Mouse (Mus musculus): ENCODE measurements around the gene Tubg2. TPM values are rescaled to one million over a fixed set of nuclear protein-coding genes. Genes with fewer than 3 reads are reported as not detected.
A peak's percentile ranks its signal among the peaks of the same experiment; 100 is the strongest.

Tubg2 gene
- polyA plus RNA-seq, 1 experiment from 2014 or later: 1.8 TPM

GRCm38 (mm10) chr11:101131701-101132100 is 24.0 kb upstream of the Tubg2 start:
- H3K27ac ChIP-seq (ENCODE audit: low read depth, low read length): no peak overlapping the region
- no peak overlapping the region for H3K4me3 ChIP-seq (ENCODE audit: low read depth, low read length)
- H3K4me2 ChIP-seq: no peak overlapping the region
- whole genome bisulfite sequencing: 86% methylated on average over 6 of the region's 6 CpGs
- no peaks in the 10 kb centered on the region for H3K9me3 ChIP-seq (ENCODE audit: control insufficient read depth, low read length)
- no peak overlapping the region for H3K9ac ChIP-seq (ENCODE audit: low read depth, low read length)
- H3K36me3 ChIP-seq (ENCODE audit: control insufficient read depth, insufficient read depth, low read length): peaks cover 5% of the 10 kb centered on the region
- no peak for ATAC-seq (replicated peaks; ENCODE audit: low FRiP score)
- no peak for DNase-seq (ENCODE audit: low spot score)
- H3K27me3 ChIP-seq (replicated peaks; ENCODE audit: control insufficient read depth, insufficient read depth, low read length): no peaks in the 10 kb centered on the region
- H3K4me1 ChIP-seq (replicated peaks; ENCODE audit: control insufficient read depth, insufficient read depth, low read length): peaks cover 8% of the 10 kb centered on the region

GRCm38 (mm10) chr11:101133037-101133436 is 22.7 kb upstream of the Tubg2 start:
- DNase-seq (ENCODE audit: low spot score) (no peak), ATAC-seq (replicated peaks; ENCODE audit: low FRiP score) (no peak)
- H3K27ac ChIP-seq (ENCODE audit: low read depth, low read length): no peak overlapping the region
- no peak overlapping the region for H3K4me2 ChIP-seq
- no peaks in the 10 kb centered on the region for H3K36me3 ChIP-seq (ENCODE audit: control insufficient read depth, insufficient read depth, low read length)
- no peak overlapping the region for H3K4me3 ChIP-seq (ENCODE audit: low read depth, low read length)
- 37% methylated on average over 12 of the region's 12 CpGs for WGBS
- no peaks in the 10 kb centered on the region for H3K27me3 ChIP-seq (replicated peaks; ENCODE audit: control insufficient read depth, insufficient read depth, low read length)
- no peak overlapping the region for H3K9ac ChIP-seq (ENCODE audit: low read depth, low read length)
- no peaks in the 10 kb centered on the region for H3K9me3 ChIP-seq (ENCODE audit: control insufficient read depth, low read length)
- peaks cover 8% of the 10 kb centered on the region for H3K4me1 ChIP-seq (replicated peaks; ENCODE audit: control insufficient read depth, insufficient read depth, low read length)

GRCm38 (mm10) chr11:101134217-101134865 is 21.4 kb upstream of the Tubg2 start:
- DNase-seq (ENCODE audit: low spot score) (no peak), ATAC-seq (replicated peaks; ENCODE audit: low FRiP score) (no peak)
- H3K9ac ChIP-seq (ENCODE audit: low read depth, low read length): no peak overlapping the region
- H3K9me3 ChIP-seq (ENCODE audit: control insufficient read depth, low read length): no peaks in the 10 kb centered on the region
- no peaks in the 10 kb centered on the region for H3K36me3 ChIP-seq (ENCODE audit: control insufficient read depth, insufficient read depth, low read length)
- no peak overlapping the region for H3K27ac ChIP-seq (ENCODE audit: low read depth, low read length)
- H3K4me2 ChIP-seq: no peak overlapping the region
- WGBS: 79% methylated on average over 13 of the region's 13 CpGs
- peaks cover 8% of the 10 kb centered on the region for H3K4me1 ChIP-seq (replicated peaks; ENCODE audit: control insufficient read depth, insufficient read depth, low read length)
- no peak overlapping the region for H3K4me3 ChIP-seq (ENCODE audit: low read depth, low read length)
- H3K27me3 ChIP-seq (replicated peaks; ENCODE audit: control insufficient read depth, insufficient read depth, low read length): peaks cover 8% of the 10 kb centered on the region

- 78% methylated on average over 7 of the region's 7 CpGs for WGBS
- no peak overlapping the region for H3K4me3 ChIP-seq (ENCODE audit: low read depth, low read length)
- no peak overlapping the region for H3K9ac ChIP-seq (ENCODE audit: low read depth, low read length)
- no peak overlapping the region for H3K27ac ChIP-seq (ENCODE audit: low read depth, low read length)
- H3K36me3 ChIP-seq (ENCODE audit: control insufficient read depth, insufficient read depth, low read length): no peaks in the 10 kb centered on the region
- DNase-seq (ENCODE audit: low spot score): no peak
- peaks cover 33% of the 10 kb centered on the region for H3K27me3 ChIP-seq (replicated peaks; ENCODE audit: control insufficient read depth, insufficient read depth, low read length)
- H3K9me3 ChIP-seq (ENCODE audit: control insufficient read depth, low read length): no peaks in the 10 kb centered on the region
- no peak for ATAC-seq (replicated peaks; ENCODE audit: low FRiP score)
- H3K4me1 ChIP-seq (replicated peaks; ENCODE audit: control insufficient read depth, insufficient read depth, low read length): no peaks in the 10 kb centered on the region; the same call in 1 of the 2 replicates
- no peak overlapping the region for H3K4me2 ChIP-seq
Measured at GRCm38 (mm10) chr11:101137000-101137399, 18.7 kb upstream of the Tubg2 start.

GRCm38 (mm10) chr11:101138536-101139181 is 17.0 kb upstream of the Tubg2 start:
- no peaks in the 10 kb centered on the region for H3K36me3 ChIP-seq (ENCODE audit: control insufficient read depth, insufficient read depth, low read length)
- peaks cover 2% of the 10 kb centered on the region; the same call in 1 of the 2 replicates for H3K4me1 ChIP-seq (replicated peaks; ENCODE audit: control insufficient read depth, insufficient read depth, low read length)
- no peak overlapping the region for H3K27ac ChIP-seq (ENCODE audit: low read depth, low read length)
- H3K4me2 ChIP-seq: peak overlapping the region; percentile 45
- DNase-seq (ENCODE audit: low spot score) (no peak), ATAC-seq (replicated peaks; ENCODE audit: low FRiP score) (no peak)
- H3K9ac ChIP-seq (ENCODE audit: low read depth, low read length): no peak overlapping the region
- WGBS: 25% methylated on average over 15 of the region's 15 CpGs
- peaks cover 39% of the 10 kb centered on the region for H3K27me3 ChIP-seq (replicated peaks; ENCODE audit: control insufficient read depth, insufficient read depth, low read length)
- H3K9me3 ChIP-seq (ENCODE audit: control insufficient read depth, low read length): no peaks in the 10 kb centered on the region
- H3K4me3 ChIP-seq (ENCODE audit: low read depth, low read length): 0 out of 2 replicates have a peak overlapping the region, but pooled peaks have one; percentile 10

GRCm38 (mm10) chr11:101140164-101140819 is 15.4 kb upstream of the Tubg2 start:
- H3K4me3 ChIP-seq (ENCODE audit: low read depth, low read length): peak overlapping the region; percentile 20; the same call in 1 of the 2 replicates
- DNase-seq (ENCODE audit: low spot score) (no peak), ATAC-seq (replicated peaks; ENCODE audit: low FRiP score) (no peak)
- WGBS: 33% methylated on average over 27 of the region's 27 CpGs
- H3K27me3 ChIP-seq (replicated peaks; ENCODE audit: control insufficient read depth, insufficient read depth, low read length): peaks cover 40% of the 10 kb centered on the region
- H3K9ac ChIP-seq (ENCODE audit: low read depth, low read length): no peak overlapping the region
- H3K4me2 ChIP-seq: peak overlapping the region; percentile 64
- H3K9me3 ChIP-seq (ENCODE audit: control insufficient read depth, low read length): no peaks in the 10 kb centered on the region
- H3K4me1 ChIP-seq (replicated peaks; ENCODE audit: control insufficient read depth, insufficient read depth, low read length): peaks cover 2% of the 10 kb centered on the region; the same call in 1 of the 2 replicates
- H3K27ac ChIP-seq (ENCODE audit: low read depth, low read length): no peak overlapping the region
- H3K36me3 ChIP-seq (ENCODE audit: control insufficient read depth, insufficient read depth, low read length): no peaks in the 10 kb centered on the region

- peaks cover 2% of the 10 kb centered on the region; the same call in 1 of the 2 replicates for H3K4me1 ChIP-seq (replicated peaks; ENCODE audit: control insufficient read depth, insufficient read depth, low read length)
- H3K4me3 ChIP-seq (ENCODE audit: low read depth, low read length): no peak overlapping the region
- DNase-seq (ENCODE audit: low spot score) (no peak), ATAC-seq (replicated peaks; ENCODE audit: low FRiP score) (no peak)
- no peak overlapping the region for H3K9ac ChIP-seq (ENCODE audit: low read depth, low read length)
- WGBS: 77% methylated on average over 8 of the region's 8 CpGs
- peaks cover 40% of the 10 kb centered on the region for H3K27me3 ChIP-seq (replicated peaks; ENCODE audit: control insufficient read depth, insufficient read depth, low read length)
- no peaks in the 10 kb centered on the region for H3K36me3 ChIP-seq (ENCODE audit: control insufficient read depth, insufficient read depth, low read length)
- H3K4me2 ChIP-seq: no peak overlapping the region
- H3K27ac ChIP-seq (ENCODE audit: low read depth, low read length): no peak overlapping the region
- no peaks in the 10 kb centered on the region for H3K9me3 ChIP-seq (ENCODE audit: control insufficient read depth, low read length)
Measured at GRCm38 (mm10) chr11:101141088-101141487, 14.6 kb upstream of the Tubg2 start.

- H3K4me3 ChIP-seq (ENCODE audit: low read depth, low read length): no peak overlapping the region
- no peak overlapping the region for H3K4me2 ChIP-seq
- no peaks in the 10 kb centered on the region for H3K36me3 ChIP-seq (ENCODE audit: control insufficient read depth, insufficient read depth, low read length)
- no peak for ATAC-seq (replicated peaks; ENCODE audit: low FRiP score)
- WGBS: 86% methylated on average over 10 of the region's 10 CpGs
- no peak overlapping the region for H3K9ac ChIP-seq (ENCODE audit: low read depth, low read length)
- H3K9me3 ChIP-seq (ENCODE audit: control insufficient read depth, low read length): no peaks in the 10 kb centered on the region
- DNase-seq (ENCODE audit: low spot score): no peak
- peaks cover 2% of the 10 kb centered on the region; the same call in 1 of the 2 replicates for H3K4me1 ChIP-seq (replicated peaks; ENCODE audit: control insufficient read depth, insufficient read depth, low read length)
- H3K27ac ChIP-seq (ENCODE audit: low read depth, low read length): no peak overlapping the region
- H3K27me3 ChIP-seq (replicated peaks; ENCODE audit: control insufficient read depth, insufficient read depth, low read length): peaks cover 40% of the 10 kb centered on the region
Measured at GRCm38 (mm10) chr11:101142215-101142967, 13.3 kb upstream of the Tubg2 start.

All from liver, embryonic 11.5 days (tissue).